15 mouse cellular contexts compared by ENCODE assay signal in the genomic region with DNA sequence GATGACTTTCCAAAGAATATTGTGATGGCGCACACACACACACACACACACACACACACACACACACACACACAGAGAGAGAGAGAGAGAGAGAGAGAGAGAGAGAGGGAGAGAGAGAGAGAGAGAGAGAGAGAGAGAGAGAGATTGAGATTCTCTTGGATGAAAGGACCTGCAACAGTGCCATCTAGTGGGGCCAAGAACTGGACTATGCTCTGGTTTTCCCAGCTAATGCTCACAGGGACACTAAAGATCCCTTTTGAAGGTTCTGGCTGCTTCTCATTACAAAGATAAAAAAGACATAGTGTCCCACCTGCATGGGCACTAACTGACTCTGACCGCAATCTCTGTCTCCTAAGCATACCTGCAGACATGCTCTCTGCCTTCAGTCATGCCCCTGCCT. TPM values are rescaled to one million over a fixed set of nuclear protein-coding genes. Genes with fewer than 3 reads are reported as not detected.
DNase-seq lines count a peak whose midpoint lies in the region; ATAC-seq and TF ChIP-seq lines count a peak whose summit lies in the region.
"Not testable (repeated sequence)": the region's sequence is repeated elsewhere in the genome, so short reads cannot be mapped to it uniquely, and the experiment has no call there.
"Had no signal": no experiment of that assay in that cellular context is flagged by ENCODE, and none has a peak within 500 bp of the region (broad histone marks: within the 10 kb centered on the region; RNA-seq: fewer than 3 reads in every experiment).

No protein-coding gene starts in this region.

- H3K4me1 ChIP-seq in E14TG2a.4 (replicated peaks; ENCODE audit: low read depth, low read length); hindbrain, embryonic 14.5 days (replicated peaks; ENCODE audit: control insufficient read depth, insufficient read depth, low read length); liver, embryonic 14.5 days (replicated peaks; ENCODE audit: control insufficient read depth in 2 of 2, insufficient read depth in 2 of 2, low read length in 1 of 2); neural tube, embryonic 11.5 days (ENCODE audit: control insufficient read depth, insufficient read depth, low read length): not testable (repeated sequence)

- peak; percentile 65; the same call in 1 of the 2 replicates for ATAC-seq in frontal cortex, adult (ENCODE audit: low TSS enrichment)
- ATAC-seq in hindbrain, embryonic 14.5 days (ENCODE audit: low FRiP score); liver, embryonic 14.5 days (ENCODE audit: insufficient read depth); neural tube, embryonic 11.5 days (ENCODE audit: insufficient read depth, low FRiP score, low TSS enrichment): not testable (repeated sequence)

- WGBS in hindbrain, embryonic 14.5 days = 60% methylated on average over 2 of the region's 2 CpGs
- 35% methylated on average over 2 of the region's 2 CpGs for WGBS in liver, embryonic 14.5 days (ENCODE audit: insufficient replicate concordance)
- 58% methylated on average over 1 of the region's 2 CpGs for WGBS in neural tube, embryonic 11.5 days

- TF ChIP-seq EP300 in liver, embryonic 14.5 days (IDR thresholded peaks at IDR 0.05; ENCODE audit: low read depth) = not testable (repeated sequence)

- TF ChIP-seq CTCF in E14TG2a.4 (conservative IDR thresholded peaks at IDR 0.05; ENCODE audit: low read length) = peak; percentile 39
- TF ChIP-seq CTCF in liver, embryonic 14.5 days (IDR thresholded peaks at IDR 0.05; ENCODE audit: low read depth) = peak; percentile 37; the same call in 1 of the 2 replicates

- H3K9ac ChIP-seq in hindbrain, embryonic 14.5 days; liver, embryonic 14.5 days (replicated peaks); neural tube, embryonic 11.5 days (ENCODE audit: low read length): not testable (repeated sequence)

- peaks cover 11% of the 10 kb centered on the region for H3K27me3 ChIP-seq in E14TG2a.4 (ENCODE audit: insufficient read depth, low read length)
- not testable (repeated sequence) for H3K27me3 ChIP-seq in hindbrain, embryonic 14.5 days (ENCODE audit: control insufficient read depth, insufficient read depth, low read length); liver, embryonic 14.5 days (ENCODE audit: control insufficient read depth, insufficient read depth, low read length); neural tube, embryonic 11.5 days (ENCODE audit: control insufficient read depth, insufficient read depth, low read length)

- not testable (repeated sequence) for H3K9me3 ChIP-seq in E14TG2a.4 (ENCODE audit: low read length); hindbrain, embryonic 14.5 days (ENCODE audit: control insufficient read depth, low read length); liver, embryonic 14.5 days (ENCODE audit: control insufficient read depth, low read length); neural tube, embryonic 11.5 days (ENCODE audit: control insufficient read depth, low read length)

- H3K4me2 ChIP-seq in hindbrain, embryonic 14.5 days (replicated peaks); liver, embryonic 14.5 days (ENCODE audit: low read depth); neural tube, embryonic 11.5 days (ENCODE audit: low read depth): not testable (repeated sequence)

- peak; percentile 74 to 79 for DNase-seq in cerebellum, postnatal 10 days
- DNase-seq in hindbrain, embryonic 14.5 days (ENCODE audit: low spot score) = peak; percentile 76
- DNase-seq in layer of hippocampus, adult 9-11 months = peak; percentile 11
- not testable (repeated sequence) for DNase-seq in liver, embryonic 14.5 days (ENCODE audit: low read depth in 3 of 3, low spot score in 3 of 3)
- peak; percentile 44 for DNase-seq in neural tube, embryonic 11.5 days (ENCODE audit: low spot score)
- DNase-seq in testis, postnatal 10 days (ENCODE audit: low spot score) = peak; percentile 71

- H3K36me3 ChIP-seq in E14TG2a.4 (ENCODE audit: insufficient read depth, low read length); hindbrain, embryonic 14.5 days (replicated peaks; ENCODE audit: control insufficient read depth, insufficient read depth); liver, embryonic 14.5 days (replicated peaks; ENCODE audit: control insufficient read depth, insufficient read depth, low read depth); neural tube, embryonic 11.5 days (ENCODE audit: control insufficient read depth, insufficient read depth, low read length): not testable (repeated sequence)

- H3K4me3 ChIP-seq in E14TG2a.4 (replicated peaks; ENCODE audit: low read length); hindbrain, embryonic 14.5 days (replicated peaks; ENCODE audit: low read length); liver, embryonic 14.5 days (ENCODE audit: insufficient read depth in 1 of 2, low read depth in 2 of 2, low read length in 2 of 2); neural tube, embryonic 11.5 days (ENCODE audit: low read depth, low read length): not testable (repeated sequence)

- H3K27ac ChIP-seq in hindbrain, embryonic 14.5 days; liver, embryonic 14.5 days; neural tube, embryonic 11.5 days (ENCODE audit: low read depth, low read length): not testable (repeated sequence)

RNA-seq across cellular contexts. Expression of a gene that starts 32.8 kb away (rescaled TPM):
- polyA plus RNA-seq in hindbrain, embryonic 14.5 days (2014; fragmentation: Nextera tagmentation; extraction: Ambion mirVana) = 0.54 TPM in 1 of 2 replicates, not detected in the other
- not detected in 2 replicates for polyA plus RNA-seq in liver, embryonic 14.5 days (2012; rRNA removed)
- polyA plus RNA-seq in liver, embryonic 14.5 days (2014; fragmentation: Nextera tagmentation; extraction: Ambion mirVana) = not detected in 2 replicates
- not detected in 2 replicates for polyA plus RNA-seq in neural tube, embryonic 11.5 days (2014; fragmentation: Nextera tagmentation; extraction: Ambion mirVana)
- polyA plus RNA-seq: activated CD4-positive, CD25-positive, alpha-beta regulatory T cell, adult 4 months; cerebellum, adult 2 months; gonadal fat pad, adult 2 months; inflammation-experienced regulatory T-cells, adult 6 months; limb, embryonic 12.5 days; stomach, embryonic 14.5 days had no signal

RNA-seq across cellular contexts. Expression of a gene that starts 46.8 kb away (rescaled TPM):
- not detected in 2 replicates for polyA plus RNA-seq in hindbrain, embryonic 14.5 days (2014; fragmentation: Nextera tagmentation; extraction: Ambion mirVana)
- not detected in 2 replicates for polyA plus RNA-seq in liver, embryonic 14.5 days (2012; rRNA removed)
- polyA plus RNA-seq in liver, embryonic 14.5 days (2014; fragmentation: Nextera tagmentation; extraction: Ambion mirVana) = not detected in 2 replicates
- polyA plus RNA-seq in neural tube, embryonic 11.5 days (2014; fragmentation: Nextera tagmentation; extraction: Ambion mirVana) = not detected in 2 replicates
- polyA plus RNA-seq: activated CD4-positive, CD25-positive, alpha-beta regulatory T cell, adult 4 months; cerebellum, adult 2 months; forebrain, embryonic 10.5 days; gonadal fat pad, adult 2 months; inflammation-experienced regulatory T-cells, adult 6 months; limb, embryonic 12.5 days; stomach, embryonic 14.5 days had no signal

RNA-seq across cellular contexts. Expression of a gene that starts 55.0 kb away (rescaled TPM):
- 0.10 TPM in 1 of 2 replicates, not detected in the other for polyA plus RNA-seq in hindbrain, embryonic 14.5 days (2014; fragmentation: Nextera tagmentation; extraction: Ambion mirVana)
- polyA plus RNA-seq in liver, embryonic 14.5 days (2012; rRNA removed) = not detected in 2 replicates
- polyA plus RNA-seq in liver, embryonic 14.5 days (2014; fragmentation: Nextera tagmentation; extraction: Ambion mirVana) = not detected in 2 replicates
- 0.12 TPM in 1 of 2 replicates, not detected in the other for polyA plus RNA-seq in neural tube, embryonic 11.5 days (2014; fragmentation: Nextera tagmentation; extraction: Ambion mirVana)
- polyA plus RNA-seq: activated CD4-positive, CD25-positive, alpha-beta regulatory T cell, adult 4 months; cerebellum, adult 2 months; gonadal fat pad, adult 2 months; inflammation-experienced regulatory T-cells, adult 6 months; limb, embryonic 12.5 days; stomach, embryonic 14.5 days had no signal
